Mouse (Mus musculus): Measurements from ENCODE around the gene Vmn2r46. TPM values are rescaled to one million over a fixed set of nuclear protein-coding genes. Genes with fewer than 3 reads are reported as not detected.
"Not testable (repeated sequence)": the region's sequence is repeated elsewhere in the genome, so short reads cannot be mapped to it uniquely, and the experiment has no call there.

The Vmn2r46 gene
- not detected in 2 replicates for polyA plus RNA-seq (2015; fragmentation: Nextera tagmentation; extraction: Ambion mirVana)

DNA sequence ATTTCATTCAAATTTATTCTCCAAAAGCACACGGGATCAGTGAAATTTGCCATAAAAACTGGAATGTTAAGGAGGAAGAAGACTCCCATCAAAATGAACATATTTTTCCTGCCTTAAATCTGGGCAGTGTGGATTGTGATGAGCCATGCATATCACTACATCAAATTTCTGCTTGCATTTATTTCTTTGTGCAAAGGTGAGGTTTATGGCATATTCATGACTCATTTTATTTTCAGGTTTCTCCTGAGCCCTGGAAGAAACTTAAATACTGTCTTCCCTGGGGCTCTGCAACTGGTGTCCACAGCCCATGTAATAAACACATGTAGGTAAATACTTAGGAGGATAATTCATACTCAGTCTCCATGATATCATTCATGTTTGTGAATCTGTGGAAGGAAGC, at the start of gene Vmn2r46:
Gene Vmn2r46 (minus strand): TSS at position 101 of the 400 bp plus-strand sequence.
- H3K36me3 ChIP-seq; H3K9ac ChIP-seq; H3K4me2 ChIP-seq; H3K9me3 ChIP-seq; H3K27ac ChIP-seq; H3K27me3 ChIP-seq; H3K4me3 ChIP-seq; H3K4me1 ChIP-seq; ATAC-seq (ENCODE audit: borderline replicate concordance, extremely low read depth, low FRiP score, low TSS enrichment): not testable (repeated sequence)
- no CpG with 5 or more reads among the region's 1 CpGs for WGBS

Other genes starting within 250 kb of the Vmn2r46 start
- gene Vmn2r47, start 70.8 kb upstream of the Vmn2r46 start, polyA plus RNA-seq (2015; fragmentation: Nextera tagmentation; extraction: Ambion mirVana) = not detected in 2 replicates
- not detected in 2 replicates for gene Vmn2r48, start 183.0 kb upstream of the Vmn2r46 start, polyA plus RNA-seq (2015; fragmentation: Nextera tagmentation; extraction: Ambion mirVana)
- gene Vmn2r49, start 221.7 kb upstream of the Vmn2r46 start, polyA plus RNA-seq (2015; fragmentation: Nextera tagmentation; extraction: Ambion mirVana) = not detected in 2 replicates

All from lung, embryonic 15.5 days (tissue).